Mouse (Mus musculus): ENCODE data around the gene Eif4g3.

- no peak for TF ChIP-seq CTCF (IDR thresholded peaks at IDR 0.05; ENCODE audit: low read depth)
- no peak for TF ChIP-seq EP300 (IDR thresholded peaks at IDR 0.05; ENCODE audit: low read depth)
Observed at GRCm38 (mm10) chr4:138160918-138161317, 168.1 kb downstream of the Eif4g3 start.
